Mouse (Mus musculus): Measurements from ENCODE around the gene Slc6a19.

The Slc6a19 gene

DNA sequence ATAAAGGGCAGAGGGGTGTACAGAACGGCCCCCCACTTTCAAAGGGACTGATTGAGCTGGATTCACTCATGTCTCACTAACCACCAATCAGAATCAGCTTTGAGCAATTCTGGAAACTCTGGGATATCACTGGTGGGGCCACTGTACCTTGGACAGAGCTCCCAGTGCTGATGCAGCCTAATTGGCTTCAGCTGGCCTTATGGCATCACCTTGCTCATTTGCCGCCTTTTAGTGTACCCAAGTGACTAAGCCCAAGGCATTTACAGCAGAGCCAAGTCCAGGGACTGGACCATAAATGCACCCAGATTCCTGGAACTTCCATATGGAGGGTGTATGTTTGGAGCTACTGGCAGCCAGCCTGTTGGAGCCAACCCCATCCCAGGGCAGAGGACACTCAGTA lies 45.7 kb downstream of the Slc6a19 start:
- DNase-seq (ENCODE audit: low spot score in 2 of 2): no peak

- no peak for DNase-seq (ENCODE audit: low spot score in 2 of 2)
Observed at GRCm38 (mm10) chr13:73654976-73655375, 49.7 kb downstream of the Slc6a19 start.

DNA sequence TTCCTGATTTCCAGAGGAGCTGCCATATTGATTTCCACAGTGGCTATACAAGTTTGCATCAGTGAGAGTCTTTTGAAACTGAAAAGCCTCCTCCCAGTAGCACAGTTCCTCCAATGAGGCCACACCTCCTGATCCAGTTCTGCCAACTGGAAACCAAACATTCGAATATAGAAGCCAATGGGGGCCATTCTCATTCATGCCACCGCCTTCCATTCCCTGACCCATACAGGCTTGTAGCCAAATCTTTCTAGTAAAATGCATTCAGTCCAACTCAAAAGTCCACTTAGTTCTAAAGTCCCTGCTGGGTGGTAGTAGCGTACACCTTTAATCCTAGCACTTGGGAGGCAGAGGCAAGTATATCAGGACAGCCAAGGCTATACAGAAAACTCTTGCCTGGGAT lies 51.4 kb downstream of the Slc6a19 start:
- DNase-seq (ENCODE audit: low spot score in 2 of 2): no peak

DNA sequence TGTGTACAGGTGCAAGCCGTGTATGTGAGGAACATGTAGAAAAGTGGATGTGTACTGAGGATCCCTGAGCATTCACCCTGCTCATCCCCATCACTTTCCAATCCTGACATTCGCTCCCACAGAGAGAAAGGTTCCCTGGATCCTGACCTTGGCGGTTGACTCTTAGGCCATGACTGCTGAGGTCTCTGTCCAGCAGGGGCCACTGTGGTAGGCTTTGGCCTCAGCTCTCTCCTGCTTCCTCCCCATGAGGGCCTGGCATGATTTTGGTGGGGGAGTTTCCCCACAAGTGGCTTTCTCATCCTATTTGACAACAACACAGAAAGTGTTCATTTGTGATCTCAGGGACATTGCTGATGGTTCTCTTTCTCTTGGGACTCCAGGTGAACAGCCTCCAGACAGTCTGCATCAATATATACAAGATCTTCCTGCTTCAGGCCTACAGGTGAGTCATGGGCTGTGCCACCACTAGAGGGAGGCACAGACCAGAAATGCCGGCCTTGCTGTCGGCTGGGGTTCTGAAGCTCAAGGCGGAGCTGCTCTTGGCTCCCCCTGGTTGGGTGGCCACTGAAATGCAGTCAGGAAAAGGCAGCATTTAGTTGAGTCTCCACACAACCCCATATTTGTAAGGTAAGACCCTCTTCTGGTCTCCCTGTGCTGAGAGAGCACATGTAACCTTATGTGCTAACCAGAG lies 58.1 kb downstream of the Slc6a19 start:
- DNase-seq (ENCODE audit: low spot score in 2 of 2): peak; percentile 26 to 57

DNA sequence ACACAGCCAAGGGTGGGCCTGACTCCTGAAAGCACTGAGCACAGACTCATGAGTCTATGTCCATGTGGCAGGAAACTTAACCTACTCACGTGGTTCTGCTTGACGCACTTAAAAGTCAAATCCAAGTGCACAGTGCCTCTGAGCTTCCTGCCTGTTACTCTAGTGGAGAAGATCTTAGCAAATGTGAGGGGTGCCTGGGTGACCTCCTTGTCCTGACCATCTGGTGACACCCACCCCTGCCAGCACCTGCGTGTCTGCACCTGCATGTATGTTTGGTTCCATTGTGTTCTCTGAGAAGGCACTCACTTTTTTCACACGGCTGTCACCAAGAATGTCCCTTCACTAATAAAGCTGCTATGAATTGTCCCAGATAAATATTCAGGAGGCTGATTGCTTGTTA lies 63.4 kb downstream of the Slc6a19 start:
- no peak for DNase-seq (ENCODE audit: low spot score in 2 of 2)

DNA sequence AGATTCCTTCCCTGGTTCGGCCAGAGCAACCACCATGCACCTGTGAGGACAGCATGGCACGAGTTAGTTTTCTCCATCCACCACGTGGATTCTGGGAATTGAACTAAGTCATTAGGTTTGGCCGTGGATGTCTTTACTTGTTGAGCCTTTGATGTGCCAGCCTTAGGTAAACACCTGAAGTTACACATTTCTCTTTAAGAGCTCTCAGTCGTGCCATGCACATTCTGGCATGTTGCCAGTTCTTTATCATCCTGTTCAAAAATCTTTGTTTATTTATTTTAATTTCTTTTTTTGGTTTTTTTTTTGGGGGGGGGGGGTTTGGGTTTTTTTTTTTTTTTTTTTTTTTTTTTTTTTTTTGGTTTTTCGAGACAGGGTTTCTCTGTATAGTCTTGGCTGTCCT lies 66.8 kb downstream of the Slc6a19 start:
- no peak for DNase-seq (ENCODE audit: low spot score in 2 of 2)

- no peak for DNase-seq (ENCODE audit: low spot score in 2 of 2)
Observed at GRCm38 (mm10) chr13:73631837-73632236, 72.8 kb downstream of the Slc6a19 start.
